Comparison of ENCODE assay signal across 22 mouse cellular contexts in the genomic region with DNA sequence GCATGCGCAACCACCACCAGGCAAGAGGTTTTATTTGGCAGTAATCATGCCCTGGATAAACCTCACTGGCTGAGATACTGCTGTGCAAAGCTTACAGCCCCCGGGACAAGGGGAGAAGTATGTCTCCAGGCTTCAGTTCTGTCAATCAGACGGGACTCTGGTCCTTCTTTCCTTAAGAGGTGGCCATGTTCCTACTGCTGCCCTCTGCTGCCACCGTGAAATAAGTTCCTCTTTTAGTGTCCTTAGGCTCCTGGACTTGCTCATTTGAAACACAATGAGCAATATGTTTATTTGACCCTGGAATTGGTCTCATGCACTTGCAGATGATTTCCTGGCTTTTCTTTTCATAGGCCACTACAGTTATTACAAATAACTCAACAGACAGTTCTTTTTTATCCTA. TPM values are rescaled to one million over a fixed set of nuclear protein-coding genes. Genes with fewer than 3 reads are reported as not detected.
DNase-seq lines count a peak whose midpoint lies in the region; ATAC-seq and TF ChIP-seq lines count a peak whose summit lies in the region.
"Had no signal": no experiment of that assay in that cellular context is flagged by ENCODE, and none has a peak within 500 bp of the region (broad histone marks: within the 10 kb centered on the region; RNA-seq: fewer than 3 reads in every experiment).

No protein-coding gene starts in this region.

- peaks cover 54% of the 10 kb centered on the region for H3K36me3 ChIP-seq in liver, postnatal 0 days (replicated peaks; ENCODE audit: insufficient read depth, low read length)

- H3K4me2 ChIP-seq in liver, postnatal 0 days (ENCODE audit: low read depth, low read length) = no peak overlapping the region
- H3K4me2 ChIP-seq: embryonic facial prominence, embryonic 15.5 days; forebrain, embryonic 12.5 days; hindbrain, embryonic 13.5 days; limb, embryonic 12.5 days; liver, embryonic 15.5 days; neural tube, embryonic 13.5 days had no signal

- H3K4me1 ChIP-seq in liver, postnatal 0 days (ENCODE audit: insufficient read depth) = peaks cover 6% of the 10 kb centered on the region
- H3K4me1 ChIP-seq: embryonic facial prominence, embryonic 15.5 days; forebrain, embryonic 12.5 days; hindbrain, embryonic 13.5 days; limb, embryonic 12.5 days; neural tube, embryonic 13.5 days had no signal

- TF ChIP-seq POLR2A in brain, embryonic 14.5 days (IDR thresholded peaks at IDR 0.05; ENCODE audit: borderline replicate concordance, extremely low read depth, insufficient read depth, insufficient read length, poor library complexity, severe bottlenecking) = no peak

- H3K9ac ChIP-seq in liver, postnatal 0 days (replicated peaks) = no peak overlapping the region
- H3K9ac ChIP-seq: embryonic facial prominence, embryonic 15.5 days; forebrain, embryonic 12.5 days; hindbrain, embryonic 13.5 days; limb, embryonic 12.5 days; liver, embryonic 15.5 days; neural tube, embryonic 13.5 days had no signal

- TF ChIP-seq EP300 in liver, postnatal 0 days (IDR thresholded peaks at IDR 0.05; ENCODE audit: low read depth) = no peak

- no peaks in the 10 kb centered on the region for H3K27me3 ChIP-seq in liver, postnatal 0 days (ENCODE audit: insufficient read depth, low read length)
- H3K27me3 ChIP-seq: embryonic facial prominence, embryonic 15.5 days; forebrain, embryonic 12.5 days; hindbrain, embryonic 13.5 days; limb, embryonic 12.5 days; liver, embryonic 15.5 days; neural tube, embryonic 13.5 days had no signal

- WGBS in liver, postnatal 0 days (ENCODE audit: insufficient replicate concordance) = 46% methylated on average over 4 of the region's 4 CpGs

- TF ChIP-seq CTCF in liver, postnatal 0 days (IDR thresholded peaks at IDR 0.05; ENCODE audit: low read depth) = peak; percentile 49
- TF ChIP-seq CTCF in brain, embryonic 14.5 days (IDR thresholded peaks at IDR 0.05; ENCODE audit: borderline replicate concordance, extremely low read depth, insufficient read depth, insufficient read length) = no peak

- DNase-seq in embryo, embryonic 10.5 days (ENCODE audit: low spot score) = peak; percentile 19
- no peak for DNase-seq in embryo, embryonic 11 days
- DNase-seq in liver, postnatal 0 days = no peak
- no peak for DNase-seq in liver
- DNase-seq in ES-CJ7 (ENCODE audit: low read depth, low spot score) = peak; percentile 15
- peak; percentile 12 for DNase-seq in brain, embryonic 14.5 days (ENCODE audit: low read depth)
- DNase-seq in urinary bladder, postnatal 4 days (ENCODE audit: low spot score in 2 of 2) = no peak
- no peak for DNase-seq in right cerebral cortex, postnatal 25 days
- DNase-seq: cerebellum, adult 11 months; cerebellum, postnatal 36 days; heart, adult 11 months; kidney, adult 18-20 months; right cerebral cortex, postnatal 4 days; thymus, postnatal 14 days had no signal

- no peaks in the 10 kb centered on the region for H3K9me3 ChIP-seq in liver, postnatal 0 days (ENCODE audit: low read length)
- H3K9me3 ChIP-seq: embryonic facial prominence, embryonic 15.5 days; forebrain, embryonic 12.5 days; hindbrain, embryonic 13.5 days; limb, embryonic 12.5 days; liver, embryonic 15.5 days; neural tube, embryonic 13.5 days had no signal

- no peak overlapping the region for H3K4me3 ChIP-seq in liver, postnatal 0 days (ENCODE audit: low read depth, low read length)
- H3K4me3 ChIP-seq: embryonic facial prominence, embryonic 15.5 days; forebrain, embryonic 12.5 days; hindbrain, embryonic 13.5 days; limb, embryonic 12.5 days; liver, embryonic 15.5 days; neural tube, embryonic 13.5 days had no signal

- 0 out of 2 replicates have a peak overlapping the region, but pooled peaks have one; percentile 29 for H3K27ac ChIP-seq in liver, postnatal 0 days (ENCODE audit: low read depth)
- H3K27ac ChIP-seq: embryonic facial prominence, embryonic 15.5 days; forebrain, embryonic 12.5 days; hindbrain, embryonic 13.5 days; limb, embryonic 12.5 days; liver, embryonic 15.5 days; neural tube, embryonic 13.5 days had no signal

- ATAC-seq in liver, postnatal 0 days = no peak

RNA-seq across cellular contexts. Expression of a gene that starts 27.2 kb away (rescaled TPM):
- 0.81 and 1.0 TPM in 2 replicates for polyA plus RNA-seq in liver, postnatal 0 days (2015; fragmentation: Nextera tagmentation; extraction: Ambion mirVana)
- polyA plus RNA-seq in brain, embryonic 14.5 days (2012; rRNA removed) = 0.04 and 0.06 TPM in 2 replicates
- polyA plus RNA-seq: embryonic facial prominence, embryonic 15.5 days; neural tube, embryonic 13.5 days had no signal

RNA-seq across cellular contexts. Expression of a gene that starts 29.8 kb away (rescaled TPM):
- 25.4 and 32.9 TPM in 2 replicates for polyA plus RNA-seq in liver, postnatal 0 days (2015; fragmentation: Nextera tagmentation; extraction: Ambion mirVana)
- 28.1 and 37.2 TPM in 2 replicates for polyA plus RNA-seq in brain, embryonic 14.5 days (2012; rRNA removed)

RNA-seq across cellular contexts. Expression of a gene that starts 35.5 kb away (rescaled TPM):
- polyA plus RNA-seq in liver, postnatal 0 days (2015; fragmentation: Nextera tagmentation; extraction: Ambion mirVana) = not detected in 2 replicates
- polyA plus RNA-seq in brain, embryonic 14.5 days (2012; rRNA removed) = 0.15 TPM in 1 of 2 replicates, not detected in the other
- polyA plus RNA-seq: embryonic facial prominence, embryonic 15.5 days; forebrain, embryonic 12.5 days; heart, embryonic 16.5 days; hindbrain, embryonic 13.5 days; limb, embryonic 12.5 days; liver, embryonic 15.5 days; neural tube, embryonic 13.5 days; stomach, embryonic 14.5 days had no signal

RNA-seq across cellular contexts. Expression of a gene that starts 41.0 kb away (rescaled TPM):
- 6.6 and 6.9 TPM in 2 replicates for polyA plus RNA-seq in liver, postnatal 0 days (2015; fragmentation: Nextera tagmentation; extraction: Ambion mirVana)
- polyA plus RNA-seq in brain, embryonic 14.5 days (2012; rRNA removed) = 19.1 and 23.6 TPM in 2 replicates

Comparison
In these comparisons a context has a peak if more than half of its experiments do, and no peak if none do; other contexts are left out.
1. DNase-seq: peak in embryo, embryonic 10.5 days (single experiment), ES-CJ7 (single experiment) and brain, embryonic 14.5 days (single experiment); none in embryo, embryonic 11 days (single experiment), liver, postnatal 0 days (single experiment), liver (single experiment), urinary bladder, postnatal 4 days (0 of 2) and right cerebral cortex, postnatal 25 days (single experiment).